ENCODE assay signal across 25 mouse cellular contexts in the genomic region with DNA sequence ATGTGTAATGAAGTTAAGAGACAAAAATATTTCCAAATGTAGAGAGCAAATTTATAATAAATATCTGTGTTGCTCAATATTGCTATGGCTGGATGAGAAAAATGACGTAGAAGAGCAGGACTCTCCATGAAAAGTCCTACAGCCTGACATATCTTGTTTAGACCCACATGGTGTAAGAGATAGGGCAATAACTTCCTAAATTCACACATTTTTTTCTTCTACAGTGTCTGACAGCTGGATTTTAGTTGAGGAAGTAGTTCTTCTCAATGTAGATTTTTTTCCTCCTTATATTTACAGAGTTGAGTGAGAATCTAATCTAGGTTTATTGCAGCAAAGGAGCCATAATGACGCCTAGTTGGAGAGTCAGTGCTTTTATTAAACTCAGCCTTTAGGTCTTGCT.
"Had no signal": no experiment of that assay in that cellular context is flagged by ENCODE, and none has a peak within 500 bp of the region (broad histone marks: within the 10 kb centered on the region; RNA-seq: fewer than 3 reads in every experiment).

No protein-coding gene starts in this region.

- H3K9me3 ChIP-seq: embryonic facial prominence, embryonic 10.5 days; embryonic facial prominence, embryonic 12.5 days; embryonic facial prominence, embryonic 13.5 days; embryonic facial prominence, embryonic 15.5 days; forebrain, embryonic 10.5 days; forebrain, embryonic 12.5 days; forebrain, embryonic 13.5 days; forebrain, embryonic 15.5 days; heart, embryonic 10.5 days had no signal

- H3K27me3 ChIP-seq: embryonic facial prominence, embryonic 12.5 days; embryonic facial prominence, embryonic 13.5 days; embryonic facial prominence, embryonic 15.5 days; forebrain, embryonic 12.5 days; forebrain, embryonic 13.5 days; forebrain, embryonic 15.5 days had no signal

- H3K9ac ChIP-seq: embryonic facial prominence, embryonic 12.5 days; embryonic facial prominence, embryonic 13.5 days; embryonic facial prominence, embryonic 15.5 days; forebrain, embryonic 12.5 days; forebrain, embryonic 13.5 days; forebrain, embryonic 15.5 days; forebrain, postnatal 0 days had no signal

- H3K27ac ChIP-seq: embryonic facial prominence, embryonic 10.5 days; embryonic facial prominence, embryonic 12.5 days; embryonic facial prominence, embryonic 13.5 days; embryonic facial prominence, embryonic 15.5 days; forebrain, embryonic 10.5 days; forebrain, embryonic 12.5 days; forebrain, embryonic 13.5 days; forebrain, embryonic 15.5 days; gastrocnemius, adult 2 months; heart, adult 2 months; heart, embryonic 10.5 days had no signal

- H3K4me3 ChIP-seq: embryonic facial prominence, embryonic 10.5 days; embryonic facial prominence, embryonic 12.5 days; embryonic facial prominence, embryonic 13.5 days; embryonic facial prominence, embryonic 15.5 days; erythroblast, embryonic 14.5 days; forebrain, embryonic 10.5 days; forebrain, embryonic 12.5 days; forebrain, embryonic 13.5 days; forebrain, embryonic 15.5 days; gastrocnemius, adult 2 months; heart, adult 2 months; heart, embryonic 10.5 days had no signal

- DNase-seq: cerebellum, adult 9-11 months; cerebellum, postnatal 10 days; cerebellum, postnatal 14 days; cerebellum, postnatal 25 days; cerebellum, postnatal 36 days; embryo, embryonic 11 days; forebrain, postnatal 0 days; gastrocnemius, adult 2 months; gastrocnemius, postnatal 10 days; gastrocnemius, postnatal 14 days; gastrocnemius, postnatal 25 days; gastrocnemius, postnatal 36 days; heart, adult 11 months; heart, adult 18-20 months; heart, adult 2 months had no signal

- H3K4me1 ChIP-seq: embryonic facial prominence, embryonic 10.5 days; embryonic facial prominence, embryonic 12.5 days; embryonic facial prominence, embryonic 13.5 days; embryonic facial prominence, embryonic 15.5 days; forebrain, embryonic 10.5 days; forebrain, embryonic 12.5 days; forebrain, embryonic 13.5 days; forebrain, embryonic 15.5 days; heart, embryonic 10.5 days had no signal

- H3K36me3 ChIP-seq: embryonic facial prominence, embryonic 10.5 days; embryonic facial prominence, embryonic 12.5 days; embryonic facial prominence, embryonic 13.5 days; embryonic facial prominence, embryonic 15.5 days; forebrain, embryonic 10.5 days; forebrain, embryonic 12.5 days; forebrain, embryonic 15.5 days; heart, embryonic 10.5 days had no signal
